Mouse (Mus musculus): ENCODE results near the gene Senp2.

GRCm38 (mm10) chr16:22039978-22040377 is 30.7 kb downstream of the Senp2 start:
- TF ChIP-seq CTCF (IDR thresholded peaks at IDR 0.05) (no peak), EP300 (IDR thresholded peaks at IDR 0.05) (no peak)
